Mouse (Mus musculus) hindbrain, embryonic 15.5 days (tissue): Measurements from ENCODE around the gene Lztfl1. TPM values are rescaled to one million over a fixed set of nuclear protein-coding genes. Genes with fewer than 3 reads are reported as not detected.
A peak's percentile ranks its signal among the peaks of the same experiment; 100 is the strongest.
"Not testable (repeated sequence)": the region's sequence is repeated elsewhere in the genome, so short reads cannot be mapped to it uniquely, and the experiment has no call there.

Source experiments
- ATAC-seq: fragments of 200-750 bp; cut with Nextera tagmentation; 2 replicates; pipeline ENCODE4 v1.8.0; 2017; ENCODE audit warnings: low read depth, moderate number of reproducible peaks, moderate TSS enrichment; ENCODE audit not compliant: low FRiP score
- H3K27ac ChIP-seq: fragments of 300-500 bp; sonication (generic); replicated peaks from 2 replicates; pipeline ENCODE4 v1.5.1; 2015; ENCODE audit warnings: mild to moderate bottlenecking, inconsistent platforms
- H3K27me3 ChIP-seq: fragments of 300-500 bp; sonication (generic); 2 replicates; pipeline ENCODE4 v1.6.1; 2015; ENCODE audit warnings: control low read depth, inconsistent platforms
- H3K36me3 ChIP-seq: fragments of 300-500 bp; sonication (generic); 2 replicates; pipeline ENCODE4 v1.6.1; 2015; ENCODE audit warnings: control low read depth, inconsistent platforms
- H3K4me1 ChIP-seq: fragments of 300-500 bp; sonication (generic); replicated peaks from 2 replicates; pipeline ENCODE4 v1.6.1; 2015; ENCODE audit warnings: control low read depth, inconsistent platforms
- H3K4me2 ChIP-seq: fragments of 300-500 bp; sonication (generic); 2 replicates; pipeline ENCODE4 v1.6.1; 2015; ENCODE audit warnings: moderate library complexity, mild to moderate bottlenecking, inconsistent platforms
- H3K4me3 ChIP-seq: fragments of 300-500 bp; sonication (generic); 2 replicates; pipeline ENCODE4 v1.5.1; 2015; ENCODE audit warnings: mild to moderate bottlenecking, inconsistent platforms
- H3K9ac ChIP-seq: fragments of 300-500 bp; sonication (generic); 2 replicates; pipeline ENCODE4 v1.6.1; 2015; ENCODE audit warnings: inconsistent platforms
- H3K9me3 ChIP-seq: fragments of 300-500 bp; sonication (generic); 2 replicates; pipeline ENCODE4 v1.6.1; 2016; ENCODE audit warnings: control low read depth, inconsistent platforms
- WGBS: fragments of 180-500 bp; shearing (Covaris S2); methylation state at CpG from one replicate; pipeline ENCODE4 v1.1.7; 2015; 5-methylcytosine and 5-hydroxymethylcytosine counted together
- polyA plus RNA-seq: library from polyadenylated mRNA; unstranded; fragments of >200 nt; fragmentation: Nextera tagmentation; extraction: Ambion mirVana; gene quantifications from 2 replicates; pipeline ENCODE4 v1.2.1, GENCODE M21; 2015

Gene Lztfl1
- polyA plus RNA-seq, 1 experiment from 2014 or later = 44.2 TPM

GRCm38 (mm10) chr9:123678327-123679105, 39.0 kb downstream of the Lztfl1 start, which contains the start of the genes Ccr9 and Slc6a20a:
Ccr9 (plus strand) TSS chr9:123678439.
Slc6a20a (minus strand) TSS chr9:123678885.
- no peak within 1 kb of the TSS for H3K27ac ChIP-seq
- no peaks in the 10 kb centered on the region for H3K36me3 ChIP-seq
- H3K4me1 ChIP-seq = peaks cover 12% of the 10 kb centered on the region
- peak within 1 kb of the TSS; percentile 23; the same call in 1 of the 2 replicates for H3K9ac ChIP-seq
- ATAC-seq = peak; percentile 68
- peak within 1 kb of the TSS; percentile 83 for H3K4me2 ChIP-seq
- H3K9me3 ChIP-seq = no peaks in the 10 kb centered on the region
- 1% methylated on average over 73 of the region's 73 CpGs for WGBS
- H3K4me3 ChIP-seq = peak within 1 kb of the TSS; percentile 48
- peaks cover 57% of the 10 kb centered on the region for H3K27me3 ChIP-seq

GRCm38 (mm10) chr9:123665645-123666044, 51.9 kb downstream of the Lztfl1 start:
- ATAC-seq = no peak
- H3K27ac ChIP-seq = no peak overlapping the region
- 57% methylated on average over 5 of the region's 5 CpGs for WGBS

GRCm38 (mm10) chr9:123659986-123660676, 57.4 kb downstream of the Lztfl1 start:
- not testable (repeated sequence) for H3K4me2 ChIP-seq, H3K4me1 ChIP-seq, ATAC-seq, H3K4me3 ChIP-seq, H3K9ac ChIP-seq, H3K36me3 ChIP-seq, H3K27me3 ChIP-seq, H3K9me3 ChIP-seq, H3K27ac ChIP-seq
- 82% methylated on average over 18 of the region's 18 CpGs for WGBS

More at GRCm38 (mm10) chr9:123665645-123666044, 51.9 kb downstream of the Lztfl1 start:
- no peaks in the 10 kb centered on the region for H3K36me3 ChIP-seq
- no peaks in the 10 kb centered on the region for H3K27me3 ChIP-seq
- no peak overlapping the region for H3K4me3 ChIP-seq
- H3K9me3 ChIP-seq = no peaks in the 10 kb centered on the region
- H3K4me2 ChIP-seq = no peak overlapping the region
- no peak overlapping the region for H3K9ac ChIP-seq
- no peaks in the 10 kb centered on the region for H3K4me1 ChIP-seq

- no peak overlapping the region for H3K27ac ChIP-seq
- H3K4me2 ChIP-seq = no peak overlapping the region
- no peaks in the 10 kb centered on the region for H3K27me3 ChIP-seq
- no peaks in the 10 kb centered on the region for H3K9me3 ChIP-seq
- no peak overlapping the region for H3K9ac ChIP-seq
- ATAC-seq = no peak
- no peaks in the 10 kb centered on the region for H3K4me1 ChIP-seq
- H3K36me3 ChIP-seq = no peaks in the 10 kb centered on the region
- H3K4me3 ChIP-seq = no peak overlapping the region
These were observed 58.5 kb downstream of the Lztfl1 start for GRCm38 (mm10) chr9:123658981-123659380.

GRCm38 (mm10) chr9:123657457-123657856, 60.0 kb downstream of the Lztfl1 start:
- WGBS = 70% methylated on average over 3 of the region's 3 CpGs
- no peaks in the 10 kb centered on the region for H3K27me3 ChIP-seq
- no peak overlapping the region for H3K4me2 ChIP-seq
- H3K9ac ChIP-seq = no peak overlapping the region
- no peak overlapping the region for H3K27ac ChIP-seq
- no peak for ATAC-seq
- H3K9me3 ChIP-seq = no peaks in the 10 kb centered on the region
- no peak overlapping the region for H3K4me3 ChIP-seq
- no peaks in the 10 kb centered on the region for H3K36me3 ChIP-seq
- no peaks in the 10 kb centered on the region for H3K4me1 ChIP-seq

- no peak overlapping the region for H3K4me2 ChIP-seq
- H3K36me3 ChIP-seq = no peaks in the 10 kb centered on the region
- no peak overlapping the region for H3K27ac ChIP-seq
- H3K9me3 ChIP-seq = no peaks in the 10 kb centered on the region
- H3K4me1 ChIP-seq = no peaks in the 10 kb centered on the region
- no peak overlapping the region for H3K9ac ChIP-seq
- H3K27me3 ChIP-seq = no peaks in the 10 kb centered on the region
- 63% methylated on average over 4 of the region's 4 CpGs for WGBS
- H3K4me3 ChIP-seq = no peak overlapping the region
- no peak for ATAC-seq
These were observed 66.1 kb downstream of the Lztfl1 start for GRCm38 (mm10) chr9:123651369-123651768.

GRCm38 (mm10) chr9:123649785-123650511, 67.5 kb downstream of the Lztfl1 start:
- 87% methylated on average over 2 of the region's 2 CpGs for WGBS
- no peak overlapping the region for H3K4me3 ChIP-seq
- ATAC-seq = no peak
- no peaks in the 10 kb centered on the region for H3K36me3 ChIP-seq
- H3K9ac ChIP-seq = no peak overlapping the region
- no peaks in the 10 kb centered on the region for H3K9me3 ChIP-seq
- H3K4me2 ChIP-seq = no peak overlapping the region
- H3K27me3 ChIP-seq = no peaks in the 10 kb centered on the region
- no peak overlapping the region for H3K27ac ChIP-seq
- H3K4me1 ChIP-seq = no peaks in the 10 kb centered on the region

Other genes starting within 250 kb of the Lztfl1 start
- 13.8 and 14.3 TPM in 2 replicates for gene Limd1, start 239.0 kb downstream of the Lztfl1 start, polyA plus RNA-seq
- gene Sacm1l, start 187.9 kb downstream of the Lztfl1 start, polyA plus RNA-seq = 51.2 and 52.9 TPM in 2 replicates
- gene Slc6a20b, start 85.1 kb downstream of the Lztfl1 start, polyA plus RNA-seq = 0.37 and 0.51 TPM in 2 replicates
- 0.25 and 0.49 TPM in 2 replicates for gene Ccr9, start 39.3 kb downstream of the Lztfl1 start, polyA plus RNA-seq
- 10.7 and 13.8 TPM in 2 replicates for gene Slc6a20a, start 38.8 kb downstream of the Lztfl1 start, polyA plus RNA-seq
- gene Cxcr6, start 88.8 kb upstream of the Lztfl1 start, polyA plus RNA-seq = 0.24 and 0.25 TPM in 2 replicates
- gene Fyco1, start 134.2 kb upstream of the Lztfl1 start, polyA plus RNA-seq = 14.0 and 14.6 TPM in 2 replicates
- 0.05 TPM in 1 of 2 replicates, not detected in the other for gene Xcr1, start 144.3 kb upstream of the Lztfl1 start, polyA plus RNA-seq